Mouse (Mus musculus) spleen, postnatal 4 days (tissue): ENCODE data around the gene Prkd1.

ENCODE experiments used
- DNase-seq, 2 experiments: peaks; one replicate each; pipeline ENCODE4 v3.0.0; 2022; ENCODE audit warnings: low spot score in 2 of 2

Gene Prkd1

GRCm38 (mm10) chr12:50558231-50558630, 90.7 kb downstream of the Prkd1 start:
- no peak for DNase-seq

DNA sequence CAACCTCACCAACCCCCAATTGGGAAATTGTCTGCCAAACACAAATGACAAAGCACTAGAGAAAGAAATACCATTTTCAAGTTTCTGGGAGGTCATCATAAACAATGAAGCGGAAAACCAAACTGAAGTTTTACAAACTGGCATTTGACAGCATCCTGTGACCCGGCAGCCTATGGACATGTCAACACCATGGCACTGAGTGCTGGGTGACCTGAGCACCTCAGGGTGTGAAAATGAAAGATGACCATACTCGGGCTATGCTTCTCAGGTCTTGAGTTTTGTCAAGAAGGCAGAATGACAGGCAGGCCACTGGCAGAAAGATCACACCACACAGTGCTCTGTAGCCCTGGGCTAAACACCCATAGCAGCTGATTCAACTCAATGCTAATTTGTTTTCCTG, 94.7 kb downstream of the Prkd1 start:
- DNase-seq, result no peak

- DNase-seq, result no peak
Measured at GRCm38 (mm10) chr12:50549860-50550555, 98.9 kb downstream of the Prkd1 start.

DNA sequence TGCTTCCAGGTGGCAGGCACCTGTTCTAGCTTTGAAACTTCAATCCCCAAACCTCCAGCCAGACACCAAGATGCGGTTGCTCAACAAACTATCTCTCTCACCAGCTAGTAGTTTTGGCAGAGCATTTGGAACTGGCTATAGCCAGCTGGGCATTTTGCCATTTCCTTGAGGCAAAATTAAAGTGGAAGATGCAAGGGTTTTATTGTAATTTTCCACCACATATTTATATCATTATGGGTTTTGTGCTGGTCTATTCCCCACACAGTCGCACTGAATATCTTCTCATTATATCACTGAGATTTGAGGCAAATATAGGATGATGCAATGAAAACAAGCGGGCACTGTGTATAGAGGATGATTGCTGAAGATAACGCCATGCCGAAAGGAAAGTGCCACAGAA, 102.5 kb downstream of the Prkd1 start:
- DNase-seq, result no peak

- DNase-seq, result no peak
Measured at GRCm38 (mm10) chr12:50545610-50545919, 103.3 kb downstream of the Prkd1 start.

DNA sequence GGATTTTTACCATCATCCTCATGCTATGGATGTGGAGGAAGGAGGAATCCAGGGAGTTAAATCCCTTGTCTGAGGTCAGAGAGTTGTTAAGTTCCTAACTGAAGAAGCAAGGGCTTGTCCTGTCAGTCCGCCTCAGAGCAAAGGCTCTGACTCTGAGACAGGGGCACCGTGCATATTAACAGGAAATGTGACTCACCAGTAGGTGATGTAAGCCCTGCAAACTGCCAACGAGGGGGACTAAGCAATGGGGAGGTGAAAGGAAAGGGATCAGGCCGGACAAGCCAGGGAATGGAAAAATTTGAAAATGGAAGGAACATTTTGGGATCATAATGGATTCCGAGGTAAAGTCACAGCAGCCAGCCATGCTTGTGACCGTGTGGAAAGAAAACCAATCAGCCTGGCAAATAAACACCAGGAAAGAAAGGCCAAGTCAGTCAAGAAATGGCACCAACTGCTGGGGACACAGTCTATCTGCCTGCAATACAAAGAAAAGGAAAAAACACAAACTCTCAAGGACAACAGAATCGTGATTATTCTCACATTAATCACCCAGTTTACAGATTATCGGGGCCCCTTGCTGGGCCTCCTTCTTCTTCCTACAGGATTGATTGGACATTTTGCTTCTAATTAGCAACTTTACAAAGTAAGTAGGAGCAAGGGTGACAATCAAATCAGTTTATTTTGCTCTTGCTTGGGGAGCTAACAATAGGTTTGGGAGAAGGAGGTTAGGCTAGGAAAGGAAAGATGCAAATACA, 103.9 kb downstream of the Prkd1 start:
- DNase-seq, result no peak

DNA sequence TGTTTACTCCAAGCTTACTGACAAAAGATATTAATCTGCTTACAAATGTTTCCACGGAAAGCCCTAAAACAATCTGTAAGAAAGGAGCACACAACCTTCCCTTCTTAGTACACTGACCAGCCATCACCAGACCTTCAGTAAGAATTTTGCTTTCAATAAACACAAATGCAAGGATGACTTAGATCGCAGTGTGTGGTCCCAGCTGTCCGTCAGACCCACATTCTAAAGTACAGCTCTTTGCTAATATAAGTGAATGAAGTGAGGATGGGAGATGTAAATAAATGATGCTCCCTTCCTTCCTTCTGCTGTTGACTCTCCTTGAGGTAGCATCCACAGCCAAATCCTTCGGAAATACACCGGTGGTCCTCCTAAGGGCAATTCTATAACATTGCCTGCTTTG, 108.1 kb downstream of the Prkd1 start:
- DNase-seq, result no peak

GRCm38 (mm10) chr12:50538296-50538965, 110.5 kb downstream of the Prkd1 start:
- DNase-seq, result no peak

DNA sequence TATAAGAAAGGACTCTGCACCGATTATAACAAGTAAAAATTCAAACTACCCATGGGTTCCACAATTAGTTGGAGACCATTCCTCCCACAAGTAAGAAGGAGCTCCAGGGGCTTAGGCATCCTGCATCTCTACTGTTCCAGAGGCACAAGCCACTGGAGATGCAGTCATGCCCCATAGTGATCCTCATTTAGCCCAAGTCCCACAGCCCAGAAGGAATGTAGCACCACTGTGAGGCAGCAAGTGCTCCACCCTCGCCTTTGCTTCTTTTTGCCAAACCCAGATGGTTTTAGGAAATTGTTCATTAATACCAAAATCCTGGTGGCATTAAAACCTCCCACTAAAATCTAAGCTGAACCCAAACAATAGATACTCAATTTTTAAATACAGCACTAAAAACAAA, 111.1 kb downstream of the Prkd1 start:
- DNase-seq, result no peak

DNA sequence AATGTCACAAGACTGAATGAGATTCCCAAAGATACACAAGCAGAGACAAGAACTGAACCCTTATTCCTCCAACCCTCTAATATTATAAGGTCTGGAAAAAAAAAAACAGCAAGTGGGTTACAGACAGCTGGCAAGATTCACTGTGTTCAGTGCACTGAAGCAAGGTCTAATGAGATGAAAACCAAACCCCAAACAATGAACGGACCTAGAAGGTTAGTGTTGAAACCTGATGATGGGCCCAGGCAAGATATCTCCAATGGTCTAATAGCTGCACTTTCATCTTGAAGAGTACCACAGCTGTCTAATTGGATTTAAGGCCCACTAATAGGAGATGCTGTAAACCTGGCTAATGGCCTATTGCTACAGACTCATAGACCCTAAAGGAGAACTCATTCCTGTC, 111.9 kb downstream of the Prkd1 start:
- DNase-seq, result no peak

GRCm38 (mm10) chr12:50528633-50529032, 120.3 kb downstream of the Prkd1 start:
- DNase-seq, result no peak

DNA sequence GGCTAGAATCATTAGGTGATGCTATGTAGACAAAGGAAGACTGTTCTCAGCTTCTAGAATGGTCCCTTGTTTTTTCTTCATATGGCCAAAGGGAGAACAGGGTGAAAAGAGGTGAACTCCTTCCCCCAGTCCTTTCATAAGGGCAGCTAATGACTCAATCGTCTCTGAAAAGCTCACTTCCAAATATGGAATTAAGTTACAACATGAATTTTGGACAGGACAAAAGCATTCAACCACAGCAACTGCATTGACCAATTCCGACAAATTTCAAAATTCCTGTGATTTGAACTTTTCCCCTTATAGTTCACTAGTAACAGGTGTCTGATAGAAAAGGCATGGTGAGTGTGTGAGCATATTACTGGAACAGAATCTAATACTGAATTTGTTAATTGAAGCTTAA, 124.8 kb downstream of the Prkd1 start:
- DNase-seq, result no peak

GRCm38 (mm10) chr12:50514526-50514925, 134.4 kb downstream of the Prkd1 start:
- no peak for DNase-seq

DNA sequence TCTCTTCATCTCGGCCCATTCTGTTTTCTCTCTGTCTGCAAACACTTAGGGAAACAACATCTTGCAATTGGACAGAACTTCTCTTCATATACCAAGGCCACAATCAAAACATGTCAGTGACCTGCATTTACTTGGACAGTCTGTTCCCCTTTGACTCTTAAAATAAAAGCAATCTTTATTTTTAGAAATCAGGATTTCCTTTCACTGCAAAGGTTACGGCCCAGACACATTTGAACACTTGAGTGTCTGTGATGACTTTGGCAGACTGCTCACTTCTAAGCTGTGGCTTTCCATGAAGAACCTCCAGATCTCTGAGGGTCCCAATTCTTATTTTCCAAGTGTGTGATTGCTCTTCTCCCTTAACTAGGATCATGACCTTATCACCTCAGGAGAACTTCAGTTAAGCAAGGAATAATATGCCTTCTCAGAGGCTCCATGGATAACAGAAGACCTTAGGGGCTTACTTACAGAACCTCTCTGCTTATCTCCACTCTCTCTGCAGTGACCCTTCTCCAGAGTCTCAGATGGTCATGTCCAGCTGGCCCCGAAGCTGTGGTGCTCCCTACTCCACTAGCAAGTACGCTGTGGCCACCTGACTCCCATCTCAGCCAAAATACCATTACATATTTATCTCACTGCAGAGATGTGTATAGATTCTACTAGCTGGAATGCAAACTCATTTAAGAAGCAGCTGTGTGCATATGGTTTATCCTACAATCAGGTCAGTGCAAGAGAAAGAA, 137.2 kb downstream of the Prkd1 start:
- no peak for DNase-seq

DNA sequence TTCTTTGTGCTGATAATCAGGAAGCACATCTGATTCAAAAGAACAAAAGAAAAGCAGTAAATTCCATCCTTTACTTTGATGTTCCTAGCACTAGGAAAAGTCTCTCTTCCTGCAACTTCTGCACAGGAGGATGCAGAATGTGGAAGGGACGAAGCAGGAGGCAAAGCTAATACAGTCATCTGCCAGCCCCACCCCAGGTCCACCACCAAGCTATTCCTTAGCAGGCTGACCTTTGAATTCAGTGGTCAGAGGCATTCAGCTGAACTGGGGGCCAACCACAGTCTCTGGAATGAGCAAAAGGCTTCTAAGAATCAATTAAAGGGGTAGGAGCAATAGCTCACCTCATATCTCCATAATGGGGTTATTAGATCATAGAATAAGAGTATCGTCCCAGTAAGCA, 140.1 kb downstream of the Prkd1 start:
- DNase-seq, result no peak

DNA sequence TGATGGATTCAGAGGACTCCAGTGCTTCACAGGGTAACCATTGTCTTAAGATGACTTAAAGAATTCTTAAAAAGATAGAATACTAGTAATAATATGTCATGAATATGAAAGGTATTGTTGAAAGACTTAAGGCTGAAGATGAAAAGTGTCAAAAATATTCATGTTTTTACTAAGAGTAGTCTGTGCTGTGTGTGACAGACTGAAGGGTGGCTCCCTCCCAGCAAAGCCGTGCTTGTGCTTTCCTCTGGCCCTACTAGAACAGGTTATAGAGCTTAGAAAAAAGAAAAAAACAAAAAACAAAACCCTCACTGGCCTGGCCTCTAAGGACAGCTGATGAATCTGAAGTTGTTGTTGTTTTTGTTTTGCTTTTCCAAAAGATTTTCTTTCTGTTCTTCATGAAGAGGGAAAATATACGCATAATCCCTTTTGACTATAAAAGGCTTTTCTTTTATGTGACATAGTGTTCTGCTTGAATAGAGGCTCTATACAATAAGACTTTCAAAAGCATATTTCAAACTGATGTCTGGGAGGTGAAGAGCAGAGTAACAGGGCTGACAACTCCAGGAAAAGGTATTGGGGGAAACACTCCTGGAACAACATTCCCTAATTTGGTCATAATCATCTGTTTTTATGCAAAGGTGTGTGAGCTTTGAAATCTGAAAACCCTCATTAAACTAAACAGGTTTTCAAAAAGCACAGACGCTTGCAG, 148.9 kb downstream of the Prkd1 start:
- no peak for DNase-seq

GRCm38 (mm10) chr12:50496006-50496405, 152.9 kb downstream of the Prkd1 start:
- no peak for DNase-seq

GRCm38 (mm10) chr12:50479784-50480183, 169.1 kb downstream of the Prkd1 start:
- no peak for DNase-seq

- no peak for DNase-seq
Measured at GRCm38 (mm10) chr12:50457151-50457550, 191.7 kb downstream of the Prkd1 start.

- DNase-seq, result no peak
Measured at GRCm38 (mm10) chr12:50451761-50452160, 197.1 kb downstream of the Prkd1 start.

- no peak for DNase-seq
Measured at GRCm38 (mm10) chr12:50436660-50437059, 212.2 kb downstream of the Prkd1 start.
